Mouse (Mus musculus): Measurements from ENCODE around the gene Gm42715. TPM values are rescaled to one million over a fixed set of nuclear protein-coding genes. Genes with fewer than 3 reads are reported as not detected.
"Not testable (repeated sequence)": the region's sequence is repeated elsewhere in the genome, so short reads cannot be mapped to it uniquely, and the experiment has no call there.

The Gm42715 gene
- polyA plus RNA-seq, 2 experiments = 15.0 to 19.6 TPM

GRCm38 (mm10) chr7:127485416-127485815, 34.0 kb upstream of the Gm42715 start:
- Histone ChIP-seq H3K27ac (replicated peaks; ENCODE audit: low read depth, low read length) (no peak overlapping the region), H3K27me3 (ENCODE audit: control insufficient read depth, insufficient read depth, low read length) (no peaks in the 10 kb centered on the region), H3K9me3 (ENCODE audit: control insufficient read depth, low read length) (no peaks in the 10 kb centered on the region), H3K4me3 (replicated peaks; ENCODE audit: low read length) (no peak overlapping the region), H3K4me2 (replicated peaks; ENCODE audit: low read depth, low read length, severe bottlenecking) (no peak overlapping the region), H3K36me3 (ENCODE audit: control insufficient read depth, insufficient read depth, low read length) (peaks cover 93% of the 10 kb centered on the region), H3K9ac (ENCODE audit: low read depth, low read length, severe bottlenecking) (no peak overlapping the region), H3K4me1 (ENCODE audit: control insufficient read depth, insufficient read depth, low read length) (peaks cover 5% of the 10 kb centered on the region)
- ATAC-seq (ENCODE audit: low FRiP score, low read depth) = no peak
- TF ChIP-seq POLR2A (IDR thresholded peaks at IDR 0.05; ENCODE audit: borderline replicate concordance, extremely low read depth, insufficient read depth, insufficient read length) = no peak
- 89% methylated on average over 5 of the region's 5 CpGs for WGBS
- DNase-seq (ENCODE audit: low spot score) = no peak

- DNase-seq (ENCODE audit: low spot score); H3K4me1 ChIP-seq (ENCODE audit: control insufficient read depth, insufficient read depth, low read length); ATAC-seq (ENCODE audit: low FRiP score, low read depth); H3K4me3 ChIP-seq (replicated peaks; ENCODE audit: low read length); H3K9me3 ChIP-seq (ENCODE audit: control insufficient read depth, low read length); H3K27ac ChIP-seq (replicated peaks; ENCODE audit: low read depth, low read length); H3K27me3 ChIP-seq (ENCODE audit: control insufficient read depth, insufficient read depth, low read length); H3K9ac ChIP-seq (ENCODE audit: low read depth, low read length, severe bottlenecking); H3K4me2 ChIP-seq (replicated peaks; ENCODE audit: low read depth, low read length, severe bottlenecking): not testable (repeated sequence)
- H3K36me3 ChIP-seq (ENCODE audit: control insufficient read depth, insufficient read depth, low read length) = peaks cover 85% of the 10 kb centered on the region
- WGBS = 87% methylated on average over 4 of the region's 5 CpGs
These were observed 31.0 kb upstream of the Gm42715 start for GRCm38 (mm10) chr7:127488364-127488763.

- H3K27ac ChIP-seq (replicated peaks; ENCODE audit: low read depth, low read length) = no peak overlapping the region
- ATAC-seq (ENCODE audit: low FRiP score, low read depth) (no peak), DNase-seq (ENCODE audit: low spot score) (no peak)
- no peak overlapping the region for H3K9ac ChIP-seq (ENCODE audit: low read depth, low read length, severe bottlenecking)
- H3K9me3 ChIP-seq (ENCODE audit: control insufficient read depth, low read length) = no peaks in the 10 kb centered on the region
- TF ChIP-seq POLR2A (IDR thresholded peaks at IDR 0.05; ENCODE audit: borderline replicate concordance, extremely low read depth, insufficient read depth, insufficient read length) = no peak
- no peak overlapping the region for H3K4me3 ChIP-seq (replicated peaks; ENCODE audit: low read length)
- no peak overlapping the region for H3K4me2 ChIP-seq (replicated peaks; ENCODE audit: low read depth, low read length, severe bottlenecking)
- 97% methylated on average over 7 of the region's 7 CpGs for WGBS
- H3K36me3 ChIP-seq (ENCODE audit: control insufficient read depth, insufficient read depth, low read length) = peaks cover 69% of the 10 kb centered on the region
- H3K27me3 ChIP-seq (ENCODE audit: control insufficient read depth, insufficient read depth, low read length) = no peaks in the 10 kb centered on the region
- no peaks in the 10 kb centered on the region for H3K4me1 ChIP-seq (ENCODE audit: control insufficient read depth, insufficient read depth, low read length)
These were observed 29.4 kb upstream of the Gm42715 start for GRCm38 (mm10) chr7:127489982-127490381.

GRCm38 (mm10) chr7:127491846-127492245, 27.5 kb upstream of the Gm42715 start:
- no peaks in the 10 kb centered on the region for H3K27me3 ChIP-seq (ENCODE audit: control insufficient read depth, insufficient read depth, low read length)
- ATAC-seq (ENCODE audit: low FRiP score, low read depth) = no peak
- no peak overlapping the region for H3K27ac ChIP-seq (replicated peaks; ENCODE audit: low read depth, low read length)
- H3K4me2 ChIP-seq (replicated peaks; ENCODE audit: low read depth, low read length, severe bottlenecking) = no peak overlapping the region
- no peak for DNase-seq (ENCODE audit: low spot score)
- no peak overlapping the region for H3K9ac ChIP-seq (ENCODE audit: low read depth, low read length, severe bottlenecking)
- no peaks in the 10 kb centered on the region for H3K4me1 ChIP-seq (ENCODE audit: control insufficient read depth, insufficient read depth, low read length)
- TF ChIP-seq POLR2A (IDR thresholded peaks at IDR 0.05; ENCODE audit: borderline replicate concordance, extremely low read depth, insufficient read depth, insufficient read length) = no peak
- no peaks in the 10 kb centered on the region for H3K9me3 ChIP-seq (ENCODE audit: control insufficient read depth, low read length)
- H3K36me3 ChIP-seq (ENCODE audit: control insufficient read depth, insufficient read depth, low read length) = peaks cover 50% of the 10 kb centered on the region
- no peak overlapping the region for H3K4me3 ChIP-seq (replicated peaks; ENCODE audit: low read length)
- 86% methylated on average over 3 of the region's 3 CpGs for WGBS

- no peaks in the 10 kb centered on the region for H3K4me1 ChIP-seq (ENCODE audit: control insufficient read depth, insufficient read depth, low read length)
- TF ChIP-seq POLR2A (IDR thresholded peaks at IDR 0.05; ENCODE audit: borderline replicate concordance, extremely low read depth, insufficient read depth, insufficient read length) = no peak
- no peak overlapping the region for H3K27ac ChIP-seq (replicated peaks; ENCODE audit: low read depth, low read length)
- no peak overlapping the region for H3K9ac ChIP-seq (ENCODE audit: low read depth, low read length, severe bottlenecking)
- DNase-seq (ENCODE audit: low spot score) (no peak), ATAC-seq (ENCODE audit: low FRiP score, low read depth) (no peak)
- H3K36me3 ChIP-seq (ENCODE audit: control insufficient read depth, insufficient read depth, low read length) = peaks cover 25% of the 10 kb centered on the region
- no peaks in the 10 kb centered on the region for H3K9me3 ChIP-seq (ENCODE audit: control insufficient read depth, low read length)
- no peak overlapping the region for H3K4me3 ChIP-seq (replicated peaks; ENCODE audit: low read length)
- H3K27me3 ChIP-seq (ENCODE audit: control insufficient read depth, insufficient read depth, low read length) = no peaks in the 10 kb centered on the region
- no peak overlapping the region for H3K4me2 ChIP-seq (replicated peaks; ENCODE audit: low read depth, low read length, severe bottlenecking)
These were observed 24.7 kb upstream of the Gm42715 start for GRCm38 (mm10) chr7:127494648-127495047.

- H3K36me3 ChIP-seq (ENCODE audit: control insufficient read depth, insufficient read depth, low read length) = no peaks in the 10 kb centered on the region
- no peaks in the 10 kb centered on the region for H3K27me3 ChIP-seq (ENCODE audit: control insufficient read depth, insufficient read depth, low read length)
- DNase-seq (ENCODE audit: low spot score) = no peak
- 85% methylated on average over 2 of the region's 2 CpGs for WGBS
- no peak for TF ChIP-seq POLR2A (IDR thresholded peaks at IDR 0.05; ENCODE audit: borderline replicate concordance, extremely low read depth, insufficient read depth, insufficient read length)
- H3K4me1 ChIP-seq (ENCODE audit: control insufficient read depth, insufficient read depth, low read length) = no peaks in the 10 kb centered on the region
- no peak overlapping the region for H3K4me3 ChIP-seq (replicated peaks; ENCODE audit: low read length)
- ATAC-seq (ENCODE audit: low FRiP score, low read depth) = no peak
- no peaks in the 10 kb centered on the region for H3K9me3 ChIP-seq (ENCODE audit: control insufficient read depth, low read length)
- H3K27ac ChIP-seq (replicated peaks; ENCODE audit: low read depth, low read length) = no peak overlapping the region
- no peak overlapping the region for H3K4me2 ChIP-seq (replicated peaks; ENCODE audit: low read depth, low read length, severe bottlenecking)
- H3K9ac ChIP-seq (ENCODE audit: low read depth, low read length, severe bottlenecking) = no peak overlapping the region
These were observed 22.0 kb upstream of the Gm42715 start for GRCm38 (mm10) chr7:127497382-127497781.
